Mouse (Mus musculus) left cerebral cortex, adult 6 months (tissue): ENCODE data around the gene Slc25a29. TPM values are rescaled to one million over a fixed set of nuclear protein-coding genes. Genes with fewer than 3 reads are reported as not detected.

Experiments used
- long read RNA-seq, 2 experiments: library from polyadenylated mRNA; unstranded; transcript quantifications; one replicate each; pipeline ENCODE4 v2.0.0; 2019 to 2020
- polyA plus RNA-seq: library from polyadenylated mRNA; unstranded; fragments of <200 nt; fragmentation: Nextera tagmentation; gene quantifications from 2 replicates; pipeline ENCODE4 v1.2.3, GENCODE M21; 2021

The Slc25a29 gene
- polyA plus RNA-seq, result 23.5 and 28.7 TPM in 2 replicates
- long read RNA-seq, experiment 1, transcript Slc25a29-201 (4 exons, 1,976 nt), result major isoform, 157 of 163 reads
- long read RNA-seq, experiment 1, partial matches to known transcripts, result 1 of 163 reads
- long read RNA-seq, experiment 1, other reads (novel, unspliced or antisense), result 5 of 163 reads
- long read RNA-seq, experiment 2, transcript Slc25a29-201 (4 exons, 1,976 nt), result major isoform, 27 of 34 reads
- long read RNA-seq, experiment 2, partial matches to known transcripts, result 0 of 34 reads
- long read RNA-seq, experiment 2, other reads (novel, unspliced or antisense), result 7 of 34 reads

GRCm38 (mm10) chr12:108835840-108836409 lies at the start of gene Slc25a29, which contains the start of gene Slc25a47:
Slc25a29 (minus strand) TSS chr12:108835883.
Slc25a47 (plus strand) TSS chr12:108836046.

GRCm38 (mm10) chr12:108792546-108793452 lies 42.9 kb downstream of the Slc25a29 start, which contains the start of gene Yy1:
Yy1 (plus strand) TSS chr12:108792973.

Other genes starting within 250 kb of the Slc25a29 start
- 6.7 and 6.9 TPM in 2 replicates for gene Degs2, start 133.6 kb downstream of the Slc25a29 start, polyA plus RNA-seq
- gene Yy1, start 42.9 kb downstream of the Slc25a29 start, polyA plus RNA-seq, result 5.9 and 7.5 TPM in 2 replicates
- 5.3 and 7.0 TPM in 2 replicates for gene Slc25a47, start 163 bp upstream of the Slc25a29 start, polyA plus RNA-seq
- 2.5 and 3.0 TPM in 2 replicates for gene Wdr25, start 57.7 kb upstream of the Slc25a29 start, polyA plus RNA-seq
- gene Wars, start 58.3 kb upstream of the Slc25a29 start, polyA plus RNA-seq, result 103 and 104 TPM in 2 replicates
- gene Begain, start 232.3 kb upstream of the Slc25a29 start, polyA plus RNA-seq, result 7.1 and 81.3 TPM in 2 replicates